Mouse (Mus musculus): Measurements from ENCODE around the gene Nfia.

- TF ChIP-seq CTCF (IDR thresholded peaks at IDR 0.05; ENCODE audit: insufficient read depth, low read depth, low read length) (no peak), POLR2A (IDR thresholded peaks at IDR 0.05; ENCODE audit: insufficient read depth, low read depth, low read length) (no peak)
These were observed 4.7 kb downstream of the Nfia start for GRCm38 (mm10) chr4:97777081-97777705.
